Mouse (Mus musculus) lung, embryonic 16.5 days (tissue): ENCODE data around the gene Aspm. TPM values are rescaled to one million over a fixed set of nuclear protein-coding genes. Genes with fewer than 3 reads are reported as not detected.

ENCODE experiments used
- ATAC-seq: fragments of 200-750 bp; cut with Nextera tagmentation; 2 replicates; pipeline ENCODE4 v1.8.0; 2017; ENCODE audit warnings: low read depth, mild to moderate bottlenecking, moderate library complexity
- H3K27ac ChIP-seq: fragments of 300-500 bp; sonication (generic); 2 replicates; pipeline ENCODE4 v1.5.1; 2014; ENCODE audit warnings: mild to moderate bottlenecking, control low read depth, low read length
- H3K27me3 ChIP-seq: fragments of 300-500 bp; sonication (generic); 2 replicates; pipeline ENCODE4 v1.6.1; 2014; ENCODE audit warnings: low read depth, low read length, mixed read lengths; ENCODE audit not compliant: control insufficient read depth, insufficient read depth
- H3K36me3 ChIP-seq: fragments of 300-500 bp; sonication (generic); 2 replicates; pipeline ENCODE4 v1.6.1; 2014; ENCODE audit warnings: low read length; ENCODE audit not compliant: control insufficient read depth, insufficient read depth
- H3K4me1 ChIP-seq: fragments of 300-500 bp; sonication (generic); replicated peaks from 2 replicates; pipeline ENCODE4 v1.6.1; 2014; ENCODE audit warnings: low read length, mixed read lengths; ENCODE audit not compliant: control insufficient read depth, insufficient read depth
- H3K4me2 ChIP-seq: fragments of 300-500 bp; sonication (generic); 2 replicates; pipeline ENCODE4 v1.6.1; 2014; ENCODE audit warnings: low read depth, low read length, control low read depth
- H3K4me3 ChIP-seq: fragments of 300-500 bp; sonication (generic); 2 replicates; pipeline ENCODE4 v1.5.1; 2014; ENCODE audit warnings: mild to moderate bottlenecking, low read length, control low read depth
- H3K9ac ChIP-seq: fragments of 300-500 bp; sonication (generic); 2 replicates; pipeline ENCODE4 v1.6.1; 2014; ENCODE audit warnings: low read length, control low read depth
- H3K9me3 ChIP-seq: fragments of 300-500 bp; sonication (generic); 2 replicates; pipeline ENCODE4 v1.6.1; 2016; ENCODE audit warnings: low read length; ENCODE audit not compliant: control insufficient read depth
- WGBS: fragments of 180-500 bp; shearing (Covaris S2); extraction: QIAGEN DNeasy Blood & Tissue Kit; methylation state at CpG from one replicate; pipeline ENCODE4 v1.1.7; 2014; 5-methylcytosine and 5-hydroxymethylcytosine counted together
- polyA plus RNA-seq: library from polyadenylated mRNA; unstranded; fragments of >200 nt; fragmentation: Nextera tagmentation; extraction: Ambion mirVana; gene quantifications from 2 replicates; pipeline ENCODE4 v1.2.1, GENCODE M21; 2015

Aspm gene
- polyA plus RNA-seq, 1 experiment from 2014 or later, result 15.0 TPM

GRCm38 (mm10) chr1:139495408-139495807 is 40.8 kb downstream of the Aspm start:
- H3K27ac ChIP-seq, result no peak overlapping the region
- no peaks in the 10 kb centered on the region for H3K27me3 ChIP-seq
- peaks cover 29% of the 10 kb centered on the region for H3K36me3 ChIP-seq
- no peaks in the 10 kb centered on the region for H3K4me1 ChIP-seq
- 83% methylated on average over 2 of the region's 2 CpGs for WGBS
- no peak overlapping the region for H3K4me2 ChIP-seq
- H3K9me3 ChIP-seq, result no peaks in the 10 kb centered on the region
- H3K9ac ChIP-seq, result no peak overlapping the region
- H3K4me3 ChIP-seq, result no peak overlapping the region
- ATAC-seq, result no peak

- no peak overlapping the region for H3K4me3 ChIP-seq
- 73% methylated on average over 3 of the region's 3 CpGs for WGBS
These were observed 41.6 kb downstream of the Aspm start for GRCm38 (mm10) chr1:139496212-139496611.

GRCm38 (mm10) chr1:139499751-139500150 is 45.2 kb downstream of the Aspm start:
- no peak for ATAC-seq
- H3K4me2 ChIP-seq, result no peak overlapping the region
- no peak overlapping the region for H3K4me3 ChIP-seq
- H3K4me1 ChIP-seq, result no peaks in the 10 kb centered on the region
- H3K9ac ChIP-seq, result no peak overlapping the region
- no peaks in the 10 kb centered on the region for H3K27me3 ChIP-seq
- H3K9me3 ChIP-seq, result no peaks in the 10 kb centered on the region
- H3K36me3 ChIP-seq, result peaks cover 2% of the 10 kb centered on the region
- H3K27ac ChIP-seq, result no peak overlapping the region

More at GRCm38 (mm10) chr1:139496212-139496611, 41.6 kb downstream of the Aspm start:
- ATAC-seq, result no peak
- Histone ChIP-seq H3K27me3 (no peaks in the 10 kb centered on the region), H3K27ac (no peak overlapping the region), H3K36me3 (peaks cover 25% of the 10 kb centered on the region), H3K9ac (no peak overlapping the region), H3K4me1 (no peaks in the 10 kb centered on the region), H3K4me2 (no peak overlapping the region), H3K9me3 (no peaks in the 10 kb centered on the region)

GRCm38 (mm10) chr1:139501258-139501752 is 46.7 kb downstream of the Aspm start, which contains the start of gene F13b:
F13b (plus strand) TSS chr1:139501702.
- no peaks in the 10 kb centered on the region for H3K9me3 ChIP-seq
- 89% methylated on average over 3 of the region's 3 CpGs for WGBS
- H3K4me2 ChIP-seq, result no peak within 1 kb of the TSS
- H3K36me3 ChIP-seq, result no peaks in the 10 kb centered on the region
- no peak for ATAC-seq
- no peak within 1 kb of the TSS for H3K4me3 ChIP-seq
- no peak within 1 kb of the TSS for H3K9ac ChIP-seq
- no peaks in the 10 kb centered on the region for H3K4me1 ChIP-seq
- no peaks in the 10 kb centered on the region for H3K27me3 ChIP-seq
- no peak within 1 kb of the TSS for H3K27ac ChIP-seq

GRCm38 (mm10) chr1:139514556-139514955 is 60.0 kb downstream of the Aspm start:
- Histone ChIP-seq H3K9ac (no peak overlapping the region), H3K4me2 (no peak overlapping the region), H3K4me3 (no peak overlapping the region), H3K36me3 (no peaks in the 10 kb centered on the region), H3K27me3 (no peaks in the 10 kb centered on the region), H3K4me1 (no peaks in the 10 kb centered on the region), H3K9me3 (no peaks in the 10 kb centered on the region), H3K27ac (no peak overlapping the region)
- no peak for ATAC-seq
- 82% methylated on average over 12 of the region's 12 CpGs for WGBS

Other genes with a start within 250 kb of the Aspm start
- 0.04 and 0.15 TPM in 2 replicates for gene Crb1, start 77.7 kb upstream of the Aspm start, polyA plus RNA-seq
- 7.4 and 8.1 TPM in 2 replicates for gene Zbtb41, start 32.5 kb upstream of the Aspm start, polyA plus RNA-seq
- gene F13b, start 46.9 kb downstream of the Aspm start, polyA plus RNA-seq, result 0.50 TPM in 1 of 2 replicates, not detected in the other
- gene Cfhr1, start 105.5 kb downstream of the Aspm start, polyA plus RNA-seq, result not detected in 2 replicates